Mouse (Mus musculus): ENCODE measurements around the gene Uhrf1bp1l. TPM values are rescaled to one million over a fixed set of nuclear protein-coding genes. Genes with fewer than 3 reads are reported as not detected.

Gene Uhrf1bp1l
- 8.5 and 13.7 TPM in 2 replicates for polyA plus RNA-seq (2012)

GRCm38 (mm10) chr10:89744871-89745665, at the start of gene Uhrf1bp1l:
Gene Uhrf1bp1l (plus strand): TSS chr10:89744991.

GRCm38 (mm10) chr10:89732001-89732794, 12.6 kb upstream of the Uhrf1bp1l start, which contains the start of gene Actr6:
Gene Actr6 (minus strand): TSS chr10:89732295.

Other genes with a start within 250 kb of the Uhrf1bp1l start
- gene Nr1h4, start 211.4 kb upstream of the Uhrf1bp1l start, polyA plus RNA-seq (2012), result not detected in 2 replicates
- not detected in 2 replicates for gene Slc17a8, start 123.7 kb upstream of the Uhrf1bp1l start, polyA plus RNA-seq (2012)
- gene Scyl2, start 58.7 kb upstream of the Uhrf1bp1l start, polyA plus RNA-seq (2012), result 6.3 and 6.8 TPM in 2 replicates
- gene Actr6, start 12.7 kb upstream of the Uhrf1bp1l start, polyA plus RNA-seq (2012), result 0.16 and 0.27 TPM in 2 replicates
- not detected in 2 replicates for gene Anks1b, start 128.5 kb downstream of the Uhrf1bp1l start, polyA plus RNA-seq (2012)